Mouse (Mus musculus): ENCODE measurements around the gene Igf2bp3.

DNA sequence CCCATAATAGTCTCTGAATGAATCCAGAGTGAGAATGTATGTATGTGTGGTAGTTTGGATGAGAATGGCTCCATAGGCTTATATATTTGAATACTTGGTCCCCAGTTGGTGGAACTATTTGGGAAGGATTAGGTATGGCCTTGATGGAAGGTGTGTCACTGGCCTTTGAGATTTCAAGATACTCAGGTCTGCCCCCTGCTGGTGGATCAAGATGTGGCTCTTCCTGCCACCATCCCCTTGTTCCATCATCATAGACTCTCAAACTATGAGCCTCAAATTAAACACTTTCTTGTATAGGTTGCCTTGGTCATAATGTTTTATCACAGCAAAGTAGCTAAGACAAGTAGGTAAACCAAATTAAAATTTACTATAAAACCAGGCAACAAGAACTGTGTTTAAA, 25.4 kb downstream of the Igf2bp3 start:
- TF ChIP-seq CTCF (IDR thresholded peaks at IDR 0.05; ENCODE audit: low read depth) (peak; percentile 43), EP300 (optimal IDR thresholded peaks at IDR 0.05) (no peak)
